Mouse (Mus musculus) megakaryocyte, embryonic 14.5 days (primary cell): ENCODE measurements around the gene Gm9944. TPM values are rescaled to one million over a fixed set of nuclear protein-coding genes. Genes with fewer than 3 reads are reported as not detected.

Experiments used
- H3K27me3 ChIP-seq: replicated peaks from 2 replicates; pipeline ENCODE3; 2012; ENCODE audit warnings: inconsistent platforms
- H3K36me3 ChIP-seq: replicated peaks from 2 replicates; pipeline ENCODE3; 2012; ENCODE audit warnings: low read length, inconsistent platforms, mixed read lengths
- H3K4me1 ChIP-seq: 2 replicates; pipeline ENCODE4 v1.6.1; 2012; ENCODE audit warnings: inconsistent platforms
- H3K4me3 ChIP-seq: replicated peaks from 2 replicates; pipeline ENCODE3; 2012; ENCODE audit warnings: moderate library complexity, mild to moderate bottlenecking, inconsistent platforms
- H3K9me3 ChIP-seq: 2 replicates; pipeline ENCODE4 v1.6.1; 2012; ENCODE audit warnings: inconsistent platforms
- FLI1 ChIP-seq: IDR thresholded peaks from 2 replicates; pipeline ENCODE4 v1.6.1; 2012; ENCODE audit warnings: low read length, inconsistent platforms, mixed read lengths
- GATA1 ChIP-seq: IDR thresholded peaks from 3 replicates; pipeline ENCODE4 v1.6.1; 2012; ENCODE audit warnings: mixed read lengths, low read length, inconsistent platforms, borderline replicate concordance
- polyA plus RNA-seq: library from polyadenylated mRNA; stranded (reverse); fragments of >175 nt; gene quantifications from 2 replicates; pipeline ENCODE4 v1.2.3, GENCODE M21; 2012; ENCODE audit warnings: low replicate concordance; ENCODE audit not compliant: insufficient read depth

Gm9944 gene
- polyA plus RNA-seq = not detected in 2 replicates

GRCm38 (mm10) chr4:144453217-144453616 is at the start of gene Gm9944:
Gm9944 (minus strand) TSS chr4:144453317.
- Histone ChIP-seq H3K4me3 (no peak within 1 kb of the TSS), H3K4me1 (no peaks in the 10 kb centered on the region), H3K27me3 (no peaks in the 10 kb centered on the region), H3K9me3 (no peaks in the 10 kb centered on the region; the same call in 1 of the 2 replicates), H3K36me3 (no peaks in the 10 kb centered on the region)
- TF ChIP-seq FLI1 (no peak), GATA1 (no peak)

GRCm38 (mm10) chr4:144493331-144493730 is 40.2 kb upstream of the Gm9944 start:
- no peaks in the 10 kb centered on the region for H3K27me3 ChIP-seq
- H3K4me1 ChIP-seq = no peaks in the 10 kb centered on the region
- no peaks in the 10 kb centered on the region for H3K9me3 ChIP-seq
- TF ChIP-seq FLI1 (no peak), GATA1 (no peak)
- no peaks in the 10 kb centered on the region for H3K36me3 ChIP-seq
- H3K4me3 ChIP-seq = no peak overlapping the region

- Histone ChIP-seq H3K9me3 (peaks cover 7% of the 10 kb centered on the region; the same call in 1 of the 2 replicates), H3K4me1 (no peaks in the 10 kb centered on the region), H3K36me3 (no peaks in the 10 kb centered on the region), H3K4me3 (no peak overlapping the region), H3K27me3 (no peaks in the 10 kb centered on the region)
- TF ChIP-seq GATA1 (no peak), FLI1 (no peak)
These were observed 15.0 kb upstream of the Gm9944 start for GRCm38 (mm10) chr4:144468091-144468490.

- H3K4me3 ChIP-seq = no peak overlapping the region
- H3K27me3 ChIP-seq = no peaks in the 10 kb centered on the region
- TF ChIP-seq GATA1 = no peak
- TF ChIP-seq FLI1 = no peak
- H3K36me3 ChIP-seq = no peaks in the 10 kb centered on the region
- H3K4me1 ChIP-seq = no peaks in the 10 kb centered on the region
- H3K9me3 ChIP-seq = peaks cover 10% of the 10 kb centered on the region
These were observed 12.1 kb upstream of the Gm9944 start for GRCm38 (mm10) chr4:144465206-144465605.

GRCm38 (mm10) chr4:144463656-144464055 is 10.5 kb upstream of the Gm9944 start, which contains the start of gene Aadacl3:
Aadacl3 (minus strand) TSS chr4:144463756.
- Histone ChIP-seq H3K9me3 (peaks cover 13% of the 10 kb centered on the region), H3K36me3 (no peaks in the 10 kb centered on the region), H3K4me1 (no peaks in the 10 kb centered on the region), H3K27me3 (no peaks in the 10 kb centered on the region), H3K4me3 (peak within 1 kb of the TSS; percentile 8)
- TF ChIP-seq GATA1 (no peak), FLI1 (no peak)

- no peak for TF ChIP-seq FLI1
- TF ChIP-seq GATA1 = no peak
- no peak overlapping the region for H3K4me3 ChIP-seq
- H3K4me1 ChIP-seq = no peaks in the 10 kb centered on the region
- no peaks in the 10 kb centered on the region for H3K27me3 ChIP-seq
- no peaks in the 10 kb centered on the region; the same call in 1 of the 2 replicates for H3K9me3 ChIP-seq
- H3K36me3 ChIP-seq = no peaks in the 10 kb centered on the region
These were observed 4.6 kb downstream of the Gm9944 start for GRCm38 (mm10) chr4:144448546-144448945.

GRCm38 (mm10) chr4:144441582-144441981 is 11.5 kb downstream of the Gm9944 start:
- H3K9me3 ChIP-seq = peaks cover 8% of the 10 kb centered on the region; the same call in 1 of the 2 replicates
- H3K4me3 ChIP-seq = no peak overlapping the region
- TF ChIP-seq GATA1 (no peak), FLI1 (no peak)
- no peaks in the 10 kb centered on the region for H3K4me1 ChIP-seq
- no peaks in the 10 kb centered on the region for H3K36me3 ChIP-seq
- no peaks in the 10 kb centered on the region for H3K27me3 ChIP-seq

GRCm38 (mm10) chr4:144441095-144441494 is 12.0 kb downstream of the Gm9944 start:
- TF ChIP-seq GATA1 (no peak), FLI1 (no peak)
- Histone ChIP-seq H3K4me3 (no peak overlapping the region), H3K4me1 (no peaks in the 10 kb centered on the region), H3K27me3 (no peaks in the 10 kb centered on the region), H3K36me3 (no peaks in the 10 kb centered on the region), H3K9me3 (peaks cover 8% of the 10 kb centered on the region; the same call in 1 of the 2 replicates)

- H3K36me3 ChIP-seq = no peaks in the 10 kb centered on the region
- peaks cover 8% of the 10 kb centered on the region; the same call in 1 of the 2 replicates for H3K9me3 ChIP-seq
- no peak for TF ChIP-seq FLI1
- TF ChIP-seq GATA1 = no peak
- no peaks in the 10 kb centered on the region for H3K4me1 ChIP-seq
- no peaks in the 10 kb centered on the region for H3K27me3 ChIP-seq
- no peak within 1 kb of the TSS for H3K4me3 ChIP-seq
These were observed 14.4 kb downstream of the Gm9944 start, which contains the start of gene 1700012P22Rik for GRCm38 (mm10) chr4:144438672-144439071. 1700012P22Rik (minus strand) TSS chr4:144438772.

- Histone ChIP-seq H3K9me3 (no peaks in the 10 kb centered on the region), H3K4me3 (no peak overlapping the region), H3K27me3 (no peaks in the 10 kb centered on the region), H3K4me1 (no peaks in the 10 kb centered on the region), H3K36me3 (no peaks in the 10 kb centered on the region)
- TF ChIP-seq GATA1 = no peak
- no peak for TF ChIP-seq FLI1
These were observed 19.9 kb downstream of the Gm9944 start for GRCm38 (mm10) chr4:144433216-144433615.

GRCm38 (mm10) chr4:144430723-144431122 is 22.4 kb downstream of the Gm9944 start:
- TF ChIP-seq FLI1 (no peak), GATA1 (no peak)
- Histone ChIP-seq H3K4me3 (no peak overlapping the region), H3K9me3 (no peaks in the 10 kb centered on the region), H3K4me1 (no peaks in the 10 kb centered on the region), H3K27me3 (no peaks in the 10 kb centered on the region), H3K36me3 (no peaks in the 10 kb centered on the region)
